Mouse (Mus musculus): ENCODE measurements around the gene St3gal2.
"Not testable (repeated sequence)": the region's sequence is repeated elsewhere in the genome, so short reads cannot be mapped to it uniquely, and the experiment has no call there.

The St3gal2 gene

GRCm38 (mm10) chr8:110918460-110918859, 1.3 kb upstream of the St3gal2 start:
- Histone ChIP-seq H3K27me3 (ENCODE audit: insufficient read depth, low read length) (no peaks in the 10 kb centered on the region), H3K4me3 (replicated peaks; ENCODE audit: low read length) (peak overlapping the region; percentile 82; the same call in 1 of the 2 replicates), H3K9me3 (ENCODE audit: low read length) (no peaks in the 10 kb centered on the region), H3K36me3 (ENCODE audit: insufficient read depth, low read length) (no peaks in the 10 kb centered on the region), H3K4me1 (replicated peaks; ENCODE audit: low read depth, low read length) (peaks cover 46% of the 10 kb centered on the region)
- TF ChIP-seq POU5F1 (IDR thresholded peaks at IDR 0.05; ENCODE audit: borderline replicate concordance, low read length) (no peak), CTCF (conservative IDR thresholded peaks at IDR 0.05; ENCODE audit: low read length) (no peak), NANOG (IDR thresholded peaks at IDR 0.05; ENCODE audit: borderline replicate concordance, low read length) (no peak)

GRCm38 (mm10) chr8:110920032-110920772, 480 bp downstream of the St3gal2 start:
- H3K36me3 ChIP-seq (ENCODE audit: insufficient read depth, low read length): no peaks in the 10 kb centered on the region
- no peaks in the 10 kb centered on the region for H3K27me3 ChIP-seq (ENCODE audit: insufficient read depth, low read length)
- TF ChIP-seq POU5F1 (IDR thresholded peaks at IDR 0.05; ENCODE audit: borderline replicate concordance, low read length) (no peak), NANOG (IDR thresholded peaks at IDR 0.05; ENCODE audit: borderline replicate concordance, low read length) (no peak), CTCF (conservative IDR thresholded peaks at IDR 0.05; ENCODE audit: low read length) (no peak)
- H3K4me1 ChIP-seq (replicated peaks; ENCODE audit: low read depth, low read length): peaks cover 64% of the 10 kb centered on the region
- H3K9me3 ChIP-seq (ENCODE audit: low read length): no peaks in the 10 kb centered on the region
- peak overlapping the region; percentile 82 for H3K4me3 ChIP-seq (replicated peaks; ENCODE audit: low read length)

- no peaks in the 10 kb centered on the region for H3K36me3 ChIP-seq (ENCODE audit: insufficient read depth, low read length)
- TF ChIP-seq NANOG (IDR thresholded peaks at IDR 0.05; ENCODE audit: borderline replicate concordance, low read length) (no peak), POU5F1 (IDR thresholded peaks at IDR 0.05; ENCODE audit: borderline replicate concordance, low read length) (no peak), CTCF (conservative IDR thresholded peaks at IDR 0.05; ENCODE audit: low read length) (no peak)
- peaks cover 69% of the 10 kb centered on the region for H3K4me1 ChIP-seq (replicated peaks; ENCODE audit: low read depth, low read length)
- H3K9me3 ChIP-seq (ENCODE audit: low read length): no peaks in the 10 kb centered on the region
- no peaks in the 10 kb centered on the region for H3K27me3 ChIP-seq (ENCODE audit: insufficient read depth, low read length)
- H3K4me3 ChIP-seq (replicated peaks; ENCODE audit: low read length): peak overlapping the region; percentile 82
Observed at GRCm38 (mm10) chr8:110920773-110921277, 1.1 kb downstream of the St3gal2 start.

DNA sequence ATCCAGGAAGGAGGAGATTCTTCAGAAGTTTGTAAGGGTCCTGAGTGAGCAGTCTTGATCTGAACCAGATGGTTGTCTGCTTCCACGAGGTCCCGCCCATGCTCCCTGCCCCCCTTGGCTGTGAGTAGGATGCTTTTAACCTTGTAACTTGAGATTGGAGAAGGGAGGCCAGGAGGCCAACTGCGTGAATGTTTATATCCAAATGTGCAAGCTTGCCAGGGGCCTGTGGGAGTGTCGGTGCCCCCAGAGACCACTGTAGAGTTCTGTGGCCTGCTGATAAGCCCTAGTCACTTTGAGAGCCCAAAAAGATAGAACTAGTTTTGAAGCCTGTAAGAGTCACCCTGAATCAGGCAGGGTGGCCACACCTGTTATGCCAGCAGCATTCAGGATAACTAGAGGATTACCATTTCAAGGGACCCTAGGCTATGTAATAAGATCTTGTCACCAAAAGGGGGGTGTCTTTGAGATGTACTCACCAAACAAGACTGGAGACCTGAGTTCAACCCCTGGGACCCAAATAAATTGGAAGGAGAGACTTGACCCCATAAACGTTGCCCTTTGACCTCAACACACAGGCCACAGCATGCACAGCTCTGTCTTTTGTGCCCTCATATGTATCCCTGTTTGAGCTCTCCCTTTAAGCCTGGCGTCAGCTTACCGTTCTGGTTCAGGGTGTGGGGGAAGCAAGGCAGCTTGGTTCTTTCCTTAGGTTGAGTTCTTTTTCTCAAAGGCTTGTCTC, 1.9 kb downstream of the St3gal2 start:
- TF ChIP-seq CTCF (conservative IDR thresholded peaks at IDR 0.05; ENCODE audit: low read length) (no peak), NANOG (IDR thresholded peaks at IDR 0.05; ENCODE audit: borderline replicate concordance, low read length) (no peak), POU5F1 (IDR thresholded peaks at IDR 0.05; ENCODE audit: borderline replicate concordance, low read length) (no peak)
- Histone ChIP-seq H3K27me3 (ENCODE audit: insufficient read depth, low read length) (no peaks in the 10 kb centered on the region), H3K9me3 (ENCODE audit: low read length) (no peaks in the 10 kb centered on the region)

GRCm38 (mm10) chr8:110925691-110926140, 6.0 kb downstream of the St3gal2 start:
- TF ChIP-seq CTCF (conservative IDR thresholded peaks at IDR 0.05; ENCODE audit: low read length) (no peak), POU5F1 (IDR thresholded peaks at IDR 0.05; ENCODE audit: borderline replicate concordance, low read length) (no peak), NANOG (IDR thresholded peaks at IDR 0.05; ENCODE audit: borderline replicate concordance, low read length) (no peak)
- H3K4me3 ChIP-seq (replicated peaks; ENCODE audit: low read length): no peak overlapping the region
- no peaks in the 10 kb centered on the region for H3K36me3 ChIP-seq (ENCODE audit: insufficient read depth, low read length)
- no peaks in the 10 kb centered on the region for H3K9me3 ChIP-seq (ENCODE audit: low read length)
- H3K4me1 ChIP-seq (replicated peaks; ENCODE audit: low read depth, low read length): peaks cover 84% of the 10 kb centered on the region
- H3K27me3 ChIP-seq (ENCODE audit: insufficient read depth, low read length): no peaks in the 10 kb centered on the region

More for the DNA sequence above, 1.9 kb downstream of the St3gal2 start:
- Histone ChIP-seq H3K4me1 (replicated peaks; ENCODE audit: low read depth, low read length) (peaks cover 74% of the 10 kb centered on the region), H3K4me3 (replicated peaks; ENCODE audit: low read length) (peak overlapping the region; percentile 82; the same call in 1 of the 2 replicates), H3K36me3 (ENCODE audit: insufficient read depth, low read length) (no peaks in the 10 kb centered on the region)

DNA sequence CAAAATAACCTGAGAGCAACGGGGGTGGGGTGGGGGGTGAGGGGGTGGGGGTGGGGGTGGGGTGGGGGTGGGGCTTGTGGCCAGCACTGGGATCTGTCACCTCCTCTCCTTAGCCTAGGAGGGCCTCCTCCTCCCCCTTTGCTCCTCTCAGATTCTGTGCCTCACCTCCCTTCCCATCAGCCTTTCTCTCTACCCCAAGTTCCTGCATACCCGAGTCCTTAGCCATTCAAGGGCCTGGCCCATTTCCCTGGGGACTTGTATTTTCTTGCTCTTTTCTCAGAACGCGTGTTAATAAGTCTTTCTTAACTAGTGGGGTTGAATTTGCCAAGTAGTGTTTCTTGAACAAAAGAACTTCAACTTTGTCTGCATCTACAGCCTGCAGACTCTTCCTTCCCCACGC, 7.0 kb downstream of the St3gal2 start:
- peaks cover 83% of the 10 kb centered on the region for H3K4me1 ChIP-seq (replicated peaks; ENCODE audit: low read depth, low read length)
- H3K4me3 ChIP-seq (replicated peaks; ENCODE audit: low read length): no peak overlapping the region
- H3K36me3 ChIP-seq (ENCODE audit: insufficient read depth, low read length): no peaks in the 10 kb centered on the region
- no peak for TF ChIP-seq CTCF (conservative IDR thresholded peaks at IDR 0.05; ENCODE audit: low read length)
- TF ChIP-seq NANOG (IDR thresholded peaks at IDR 0.05; ENCODE audit: borderline replicate concordance, low read length): no peak
- no peak for TF ChIP-seq POU5F1 (IDR thresholded peaks at IDR 0.05; ENCODE audit: borderline replicate concordance, low read length)
- no peaks in the 10 kb centered on the region for H3K27me3 ChIP-seq (ENCODE audit: insufficient read depth, low read length)
- no peaks in the 10 kb centered on the region for H3K9me3 ChIP-seq (ENCODE audit: low read length)

GRCm38 (mm10) chr8:110928435-110928834, 8.7 kb downstream of the St3gal2 start:
- H3K4me3 ChIP-seq (replicated peaks; ENCODE audit: low read length): no peak overlapping the region
- H3K27me3 ChIP-seq (ENCODE audit: insufficient read depth, low read length): no peaks in the 10 kb centered on the region
- no peaks in the 10 kb centered on the region for H3K36me3 ChIP-seq (ENCODE audit: insufficient read depth, low read length)
- peaks cover 76% of the 10 kb centered on the region for H3K4me1 ChIP-seq (replicated peaks; ENCODE audit: low read depth, low read length)
- no peaks in the 10 kb centered on the region for H3K9me3 ChIP-seq (ENCODE audit: low read length)
- TF ChIP-seq NANOG (IDR thresholded peaks at IDR 0.05; ENCODE audit: borderline replicate concordance, low read length): no peak

DNA sequence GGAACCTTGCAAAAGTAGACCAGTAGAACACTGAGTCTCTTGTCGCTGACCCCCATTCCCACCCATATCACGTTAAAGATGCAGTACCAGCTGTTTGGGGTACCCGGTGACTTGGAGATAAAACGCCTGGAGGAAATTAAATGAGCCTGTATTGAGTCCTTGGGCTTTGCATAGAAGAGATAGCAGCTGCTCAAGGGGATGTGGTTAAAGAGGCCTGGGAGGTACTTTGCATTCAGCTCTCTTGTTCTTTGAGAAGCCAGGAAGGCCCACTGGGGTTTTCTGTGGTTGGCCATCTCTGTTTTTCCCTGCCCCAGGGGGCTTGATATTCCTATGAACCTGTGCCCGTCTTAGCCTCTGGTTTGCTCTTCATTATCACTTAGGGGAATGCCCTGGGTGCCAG, 9.3 kb downstream of the St3gal2 start:
- Histone ChIP-seq H3K4me1 (replicated peaks; ENCODE audit: low read depth, low read length) (peaks cover 70% of the 10 kb centered on the region), H3K36me3 (ENCODE audit: insufficient read depth, low read length) (no peaks in the 10 kb centered on the region), H3K27me3 (ENCODE audit: insufficient read depth, low read length) (no peaks in the 10 kb centered on the region), H3K9me3 (ENCODE audit: low read length) (no peaks in the 10 kb centered on the region), H3K4me3 (replicated peaks; ENCODE audit: low read length) (no peak overlapping the region)
- TF ChIP-seq POU5F1 (IDR thresholded peaks at IDR 0.05; ENCODE audit: borderline replicate concordance, low read length) (no peak), CTCF (conservative IDR thresholded peaks at IDR 0.05; ENCODE audit: low read length) (no peak), NANOG (IDR thresholded peaks at IDR 0.05; ENCODE audit: borderline replicate concordance, low read length) (no peak)

- H3K4me3 ChIP-seq (replicated peaks; ENCODE audit: low read length); H3K36me3 ChIP-seq (ENCODE audit: insufficient read depth, low read length); H3K9me3 ChIP-seq (ENCODE audit: low read length); H3K27me3 ChIP-seq (ENCODE audit: insufficient read depth, low read length): not testable (repeated sequence)
- H3K4me1 ChIP-seq (replicated peaks; ENCODE audit: low read depth, low read length): peaks cover 64% of the 10 kb centered on the region
Observed at GRCm38 (mm10) chr8:110929672-110930071, 9.9 kb downstream of the St3gal2 start.

Data from E14TG2a.4 (cell line).